Mouse (Mus musculus): ENCODE data around the gene Slc7a4. TPM values are rescaled to one million over a fixed set of nuclear protein-coding genes. Genes with fewer than 3 reads are reported as not detected.
"Not testable (repeated sequence)": the region's sequence is repeated elsewhere in the genome, so short reads cannot be mapped to it uniquely, and the experiment has no call there.

The Slc7a4 gene
- 11.8 and 12.6 TPM in 2 replicates for polyA plus RNA-seq (2015; fragmentation: Nextera tagmentation; extraction: Ambion mirVana)

DNA sequence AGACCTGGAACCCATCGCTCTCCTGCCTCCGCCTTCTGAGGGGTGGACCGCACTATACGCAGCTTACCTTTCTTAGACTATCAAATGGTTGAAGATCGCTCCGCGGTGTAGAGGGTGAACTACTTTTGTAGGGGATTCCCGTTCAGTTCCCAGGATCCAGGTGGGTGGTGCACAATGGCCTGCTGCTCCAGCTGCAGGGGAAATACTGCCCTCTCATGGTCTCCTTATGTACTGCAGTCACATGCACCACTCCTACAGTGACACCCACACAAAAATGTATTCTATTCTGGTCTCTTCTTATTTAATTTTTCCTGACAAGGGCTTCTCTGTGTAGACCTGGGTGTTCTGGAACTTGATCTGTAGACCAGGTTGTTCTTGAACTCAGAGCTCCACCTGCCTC, at the start of gene Slc7a4:
Slc7a4 (minus strand) TSS at position 151 of the 400 bp plus-strand sequence.
- WGBS, result 19% methylated on average over 8 of the region's 8 CpGs
- H3K4me3 ChIP-seq (ENCODE audit: low read length), result no peak within 1 kb of the TSS

DNA sequence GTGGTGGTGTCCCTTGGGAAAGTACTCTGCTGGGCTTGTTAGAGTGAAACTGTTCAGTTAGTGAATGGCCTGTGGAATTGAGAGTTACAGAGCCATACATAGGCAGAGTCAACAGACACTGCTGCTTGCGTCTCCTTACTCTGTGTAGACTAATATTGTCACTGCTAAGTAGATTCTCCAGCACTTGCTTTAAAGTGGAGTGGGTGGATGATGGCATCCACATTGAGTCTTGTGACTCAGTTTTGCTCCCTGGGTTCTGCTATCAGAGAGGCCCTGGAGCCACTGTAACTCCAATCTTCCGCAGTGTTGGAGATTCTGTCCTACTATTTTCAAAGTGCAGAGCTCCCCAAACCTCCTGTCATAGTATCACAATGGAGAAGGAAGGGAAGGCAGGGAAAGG, 49.6 kb upstream of the Slc7a4 start:
- H3K4me1 ChIP-seq (ENCODE audit: insufficient read depth, low read length), result no peaks in the 10 kb centered on the region
- H3K4me2 ChIP-seq (replicated peaks; ENCODE audit: low read depth, low read length), result no peak overlapping the region
- no peaks in the 10 kb centered on the region for H3K27me3 ChIP-seq (ENCODE audit: insufficient read depth, low read length)
- H3K36me3 ChIP-seq (ENCODE audit: insufficient read depth, low read length), result peaks cover 65% of the 10 kb centered on the region
- 97% methylated on average over 2 of the region's 2 CpGs for WGBS
- H3K27ac ChIP-seq (ENCODE audit: low read length), result no peak overlapping the region
- H3K9me3 ChIP-seq (ENCODE audit: low read length), result no peaks in the 10 kb centered on the region
- H3K4me3 ChIP-seq (ENCODE audit: low read length), result no peak overlapping the region
- no peak overlapping the region for H3K9ac ChIP-seq (replicated peaks; ENCODE audit: low read length)
- no peak for ATAC-seq (ENCODE audit: low FRiP score, low TSS enrichment)

More for the DNA sequence above, at the start of gene Slc7a4:
- Histone ChIP-seq H3K27me3 (ENCODE audit: insufficient read depth, low read length) (no peaks in the 10 kb centered on the region), H3K36me3 (ENCODE audit: insufficient read depth, low read length) (no peaks in the 10 kb centered on the region), H3K4me1 (ENCODE audit: insufficient read depth, low read length) (no peaks in the 10 kb centered on the region), H3K9ac (replicated peaks; ENCODE audit: low read length) (no peak within 1 kb of the TSS), H3K9me3 (ENCODE audit: low read length) (peaks cover 5% of the 10 kb centered on the region; the same call in 1 of the 2 replicates), H3K27ac (ENCODE audit: low read length) (no peak within 1 kb of the TSS), H3K4me2 (replicated peaks; ENCODE audit: low read depth, low read length) (no peak within 1 kb of the TSS)
- ATAC-seq (ENCODE audit: low FRiP score, low TSS enrichment), result no peak

DNA sequence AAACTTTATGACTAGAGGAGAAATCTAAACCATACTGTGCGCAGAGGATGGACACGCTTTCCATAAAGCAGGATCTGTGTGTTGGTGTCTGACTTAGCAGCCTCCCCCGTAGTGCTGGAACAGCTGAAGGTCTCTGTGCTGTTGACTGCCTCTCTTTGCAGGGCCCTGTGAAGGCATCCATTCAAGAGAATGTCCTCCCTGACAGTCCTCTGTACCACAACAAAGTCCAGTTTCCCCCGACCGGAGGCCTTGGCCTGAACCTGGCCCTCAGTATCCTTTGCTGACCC, 43.2 kb upstream of the Slc7a4 start:
- H3K36me3 ChIP-seq (ENCODE audit: insufficient read depth, low read length), result peaks cover 70% of the 10 kb centered on the region
- no peak for ATAC-seq (ENCODE audit: low FRiP score, low TSS enrichment)
- H3K27ac ChIP-seq (ENCODE audit: low read length), result no peak overlapping the region
- H3K27me3 ChIP-seq (ENCODE audit: insufficient read depth, low read length), result no peaks in the 10 kb centered on the region
- H3K9ac ChIP-seq (replicated peaks; ENCODE audit: low read length), result no peak overlapping the region
- H3K4me3 ChIP-seq (ENCODE audit: low read length), result no peak overlapping the region
- no peak overlapping the region for H3K4me2 ChIP-seq (replicated peaks; ENCODE audit: low read depth, low read length)
- WGBS, result 89% methylated on average over 5 of the region's 5 CpGs
- no peaks in the 10 kb centered on the region for H3K9me3 ChIP-seq (ENCODE audit: low read length)
- no peaks in the 10 kb centered on the region for H3K4me1 ChIP-seq (ENCODE audit: insufficient read depth, low read length)

DNA sequence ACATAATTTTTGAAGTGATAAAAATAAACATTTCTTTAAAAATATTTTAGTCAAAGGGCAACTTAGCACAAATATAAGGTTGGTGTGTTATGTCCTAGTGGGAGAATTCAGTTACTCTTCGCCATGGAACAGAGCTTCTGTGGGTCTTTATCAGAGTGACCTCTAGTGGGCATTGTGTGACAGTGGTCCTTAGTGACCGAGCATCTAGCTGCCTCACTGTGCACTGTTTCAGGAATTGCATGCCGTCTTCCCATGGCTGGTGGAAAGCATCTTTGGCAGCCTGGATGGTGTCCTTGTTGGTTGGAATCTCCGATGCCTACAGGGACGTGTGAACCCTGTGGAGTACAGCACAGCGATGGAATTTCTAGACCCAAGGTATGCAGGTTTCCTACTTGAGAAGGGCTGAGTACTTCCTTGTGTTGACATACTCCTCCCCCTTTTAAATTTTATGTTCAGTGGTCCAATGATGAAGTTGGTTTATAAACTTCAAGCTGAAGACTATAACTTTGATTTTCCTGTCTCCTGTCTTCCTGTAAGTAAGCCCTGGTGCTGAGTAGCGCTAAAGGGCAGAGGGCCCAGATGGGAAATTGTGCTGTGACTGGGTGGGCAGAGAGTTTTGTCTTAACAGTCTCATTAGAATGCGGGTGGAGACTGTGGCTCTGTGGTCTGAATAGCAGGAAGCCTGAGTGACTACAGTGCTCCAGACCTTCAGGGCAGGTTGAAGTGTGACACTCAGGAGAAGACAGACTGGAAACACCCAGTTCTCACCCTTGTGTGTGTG, 42.7 kb upstream of the Slc7a4 start:
- H3K9ac ChIP-seq (replicated peaks; ENCODE audit: low read length), result no peak overlapping the region
- WGBS, result 67% methylated on average over 8 of the region's 8 CpGs
- H3K4me3 ChIP-seq (ENCODE audit: low read length), result no peak overlapping the region
- no peak overlapping the region for H3K27ac ChIP-seq (ENCODE audit: low read length)
- no peaks in the 10 kb centered on the region for H3K27me3 ChIP-seq (ENCODE audit: insufficient read depth, low read length)
- no peak for ATAC-seq (ENCODE audit: low FRiP score, low TSS enrichment)
- H3K4me2 ChIP-seq (replicated peaks; ENCODE audit: low read depth, low read length), result no peak overlapping the region
- peaks cover 65% of the 10 kb centered on the region for H3K36me3 ChIP-seq (ENCODE audit: insufficient read depth, low read length)
- no peaks in the 10 kb centered on the region for H3K9me3 ChIP-seq (ENCODE audit: low read length)
- H3K4me1 ChIP-seq (ENCODE audit: insufficient read depth, low read length), result peaks cover under 1% of the 10 kb centered on the region; the same call in 1 of the 2 replicates

DNA sequence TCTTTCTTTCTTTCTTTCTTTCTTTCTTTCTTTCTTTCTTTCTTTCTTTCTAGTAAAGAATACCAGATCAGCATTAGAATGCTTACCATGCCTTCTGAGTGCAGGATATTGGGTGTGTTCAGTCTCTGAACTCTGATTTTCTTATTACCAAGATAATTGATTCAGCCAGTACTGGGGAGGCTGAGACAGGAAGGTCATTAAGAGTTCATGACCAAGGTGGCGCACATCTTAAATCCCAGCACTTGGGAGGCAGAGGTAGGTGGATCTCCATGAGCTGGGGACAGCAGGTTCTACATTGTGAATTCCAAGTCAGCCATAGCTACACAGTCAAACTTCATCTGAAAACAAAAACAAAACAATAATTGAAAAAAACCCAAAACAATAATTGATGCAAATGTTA, 38.9 kb upstream of the Slc7a4 start:
- peaks cover 30% of the 10 kb centered on the region for H3K36me3 ChIP-seq (ENCODE audit: insufficient read depth, low read length)
- H3K9ac ChIP-seq (replicated peaks; ENCODE audit: low read length), result no peak overlapping the region
- peaks cover 15% of the 10 kb centered on the region for H3K4me1 ChIP-seq (ENCODE audit: insufficient read depth, low read length)
- H3K27ac ChIP-seq (ENCODE audit: low read length), result no peak overlapping the region
- no peak for ATAC-seq (ENCODE audit: low FRiP score, low TSS enrichment)
- no peaks in the 10 kb centered on the region for H3K9me3 ChIP-seq (ENCODE audit: low read length)
- 88% methylated on average over 1 of the region's 1 CpGs for WGBS
- no peak overlapping the region for H3K4me3 ChIP-seq (ENCODE audit: low read length)
- no peak overlapping the region for H3K4me2 ChIP-seq (replicated peaks; ENCODE audit: low read depth, low read length)
- H3K27me3 ChIP-seq (ENCODE audit: insufficient read depth, low read length), result no peaks in the 10 kb centered on the region

DNA sequence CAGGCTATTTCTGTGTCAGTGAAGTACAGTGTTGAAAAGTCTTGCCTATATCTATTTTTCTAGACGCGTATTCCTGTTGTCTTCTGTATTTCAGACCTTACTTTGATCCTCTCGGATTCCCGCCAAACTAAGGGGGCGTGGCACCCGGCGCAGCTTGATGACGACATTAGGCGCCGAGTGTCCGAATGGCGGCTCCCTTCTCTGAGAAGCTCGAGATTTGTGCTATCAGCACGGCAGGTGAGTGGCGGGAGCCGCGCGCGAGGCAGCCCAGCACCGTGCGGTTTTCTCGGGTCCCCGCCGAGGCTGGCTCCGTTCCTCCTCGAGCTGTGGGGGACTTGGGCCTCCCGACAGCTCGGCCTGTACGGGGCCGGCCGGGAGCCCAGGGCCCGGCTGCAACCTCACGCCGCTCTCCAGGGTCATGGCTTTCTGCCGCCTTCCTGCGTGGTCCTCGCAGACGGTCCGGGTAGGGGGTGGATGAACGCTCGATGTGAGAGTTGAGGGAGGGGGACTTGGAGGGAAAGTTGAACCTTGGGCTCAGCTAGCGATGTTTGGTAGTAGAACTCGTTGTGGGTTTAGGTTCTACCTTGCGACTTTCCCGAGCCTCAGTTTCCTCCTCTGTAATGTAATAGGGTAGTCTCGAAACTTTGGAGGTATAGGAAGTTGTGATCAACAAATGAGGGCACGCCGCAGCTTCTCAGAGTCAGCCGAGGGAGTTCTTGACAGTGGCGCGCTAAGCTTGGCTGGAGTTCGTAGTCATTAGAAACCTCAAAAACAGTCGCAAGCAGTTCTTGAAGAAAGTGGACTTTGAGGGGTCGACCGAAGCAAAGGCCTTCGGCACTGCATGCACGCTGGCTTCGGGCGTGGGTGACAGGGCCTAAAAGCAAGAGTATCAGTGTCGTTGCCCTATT, 36.4 kb upstream of the Slc7a4 start, which contains the start of gene Smpd4:
Smpd4 (plus strand) TSS at position 157 of the 908 bp plus-strand sequence.
- H3K4me2 ChIP-seq (replicated peaks; ENCODE audit: low read depth, low read length), result peak within 1 kb of the TSS; percentile 86
- peaks cover 12% of the 10 kb centered on the region for H3K36me3 ChIP-seq (ENCODE audit: insufficient read depth, low read length)
- no peaks in the 10 kb centered on the region for H3K9me3 ChIP-seq (ENCODE audit: low read length)
- H3K4me1 ChIP-seq (ENCODE audit: insufficient read depth, low read length), result peaks cover 15% of the 10 kb centered on the region
- 1% methylated on average over 57 of the region's 60 CpGs for WGBS
- peak; percentile 77 for ATAC-seq (ENCODE audit: low FRiP score, low TSS enrichment)
- H3K27me3 ChIP-seq (ENCODE audit: insufficient read depth, low read length), result no peaks in the 10 kb centered on the region
- 0 out of 2 replicates have a peak within 1 kb of the TSS, but pooled peaks have one; percentile 52 for H3K27ac ChIP-seq (ENCODE audit: low read length)
- H3K9ac ChIP-seq (replicated peaks; ENCODE audit: low read length), result peak within 1 kb of the TSS; percentile 95
- peak within 1 kb of the TSS; percentile 93 for H3K4me3 ChIP-seq (ENCODE audit: low read length)

DNA sequence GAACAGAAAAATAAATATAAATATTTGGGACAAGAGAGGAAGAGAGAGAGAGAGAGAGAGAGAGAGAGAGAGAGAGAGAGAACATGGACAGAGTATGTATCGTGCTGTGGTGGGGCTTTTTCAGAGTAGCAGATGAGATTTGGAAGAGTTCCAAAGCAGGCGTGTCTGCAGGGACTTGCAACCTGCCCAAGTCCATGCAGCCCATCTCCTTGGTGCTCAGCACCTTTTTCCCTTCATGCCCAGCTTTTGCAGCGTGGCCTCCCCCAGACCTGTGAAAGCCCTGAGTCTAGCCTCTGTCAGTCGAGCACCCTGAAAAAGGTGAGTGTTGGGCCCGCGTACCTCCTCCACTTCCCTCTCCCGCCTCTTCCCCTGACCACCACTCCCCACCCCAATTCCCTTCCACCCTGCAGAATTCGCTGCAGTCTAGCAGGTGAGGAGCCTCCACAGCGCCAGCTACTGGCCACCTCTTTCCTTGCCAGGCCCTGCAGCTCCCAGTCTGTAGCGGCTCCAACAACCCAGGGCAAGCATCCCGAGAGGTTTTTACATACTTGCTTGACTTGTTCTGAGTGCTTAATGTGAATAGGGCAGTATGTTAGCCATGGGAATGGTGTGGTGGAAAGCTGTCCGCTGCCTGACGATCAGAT, 35.0 kb upstream of the Slc7a4 start:
- peak; percentile 64 for ATAC-seq (ENCODE audit: low FRiP score, low TSS enrichment)
- no peak overlapping the region for H3K27ac ChIP-seq (ENCODE audit: low read length)
- H3K4me3 ChIP-seq (ENCODE audit: low read length), result peak overlapping the region; percentile 6; the same call in 1 of the 2 replicates

DNA sequence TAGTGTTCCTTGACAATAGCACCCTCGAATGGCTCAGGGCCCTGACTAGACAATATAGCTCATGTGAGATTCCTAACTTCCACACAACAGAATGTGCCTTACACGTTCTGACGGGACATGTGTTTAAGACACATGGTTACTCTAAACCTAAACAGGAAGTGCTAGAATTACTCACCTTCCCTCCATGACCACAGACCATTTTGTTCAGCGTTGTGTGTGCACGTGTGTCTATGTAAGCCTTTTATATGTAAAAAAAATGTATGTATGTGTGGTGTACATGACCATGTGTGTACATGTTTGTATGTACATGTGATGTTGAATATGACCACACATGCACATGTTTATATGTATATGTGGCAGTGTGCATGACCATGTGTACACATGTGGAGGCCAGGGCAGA, 33.2 kb upstream of the Slc7a4 start:
- no peak for ATAC-seq (ENCODE audit: low FRiP score, low TSS enrichment)
- no peaks in the 10 kb centered on the region for H3K36me3 ChIP-seq (ENCODE audit: insufficient read depth, low read length)
- no peak overlapping the region for H3K4me2 ChIP-seq (replicated peaks; ENCODE audit: low read depth, low read length)
- H3K9me3 ChIP-seq (ENCODE audit: low read length), result no peaks in the 10 kb centered on the region
- WGBS, result 82% methylated on average over 5 of the region's 5 CpGs
- no peak overlapping the region for H3K4me3 ChIP-seq (ENCODE audit: low read length)
- no peak overlapping the region for H3K27ac ChIP-seq (ENCODE audit: low read length)
- peaks cover 15% of the 10 kb centered on the region for H3K4me1 ChIP-seq (ENCODE audit: insufficient read depth, low read length)
- H3K9ac ChIP-seq (replicated peaks; ENCODE audit: low read length), result no peak overlapping the region
- no peaks in the 10 kb centered on the region for H3K27me3 ChIP-seq (ENCODE audit: insufficient read depth, low read length)

More for the DNA sequence above, 35.0 kb upstream of the Slc7a4 start:
- Histone ChIP-seq H3K9ac (replicated peaks; ENCODE audit: low read length) (no peak overlapping the region), H3K9me3 (ENCODE audit: low read length) (no peaks in the 10 kb centered on the region), H3K4me1 (ENCODE audit: insufficient read depth, low read length) (peaks cover 15% of the 10 kb centered on the region), H3K27me3 (ENCODE audit: insufficient read depth, low read length) (no peaks in the 10 kb centered on the region), H3K36me3 (ENCODE audit: insufficient read depth, low read length) (peaks cover 5% of the 10 kb centered on the region; the same call in 1 of the 2 replicates), H3K4me2 (replicated peaks; ENCODE audit: low read depth, low read length) (peak overlapping the region; percentile 31)
- 15% methylated on average over 13 of the region's 13 CpGs for WGBS

DNA sequence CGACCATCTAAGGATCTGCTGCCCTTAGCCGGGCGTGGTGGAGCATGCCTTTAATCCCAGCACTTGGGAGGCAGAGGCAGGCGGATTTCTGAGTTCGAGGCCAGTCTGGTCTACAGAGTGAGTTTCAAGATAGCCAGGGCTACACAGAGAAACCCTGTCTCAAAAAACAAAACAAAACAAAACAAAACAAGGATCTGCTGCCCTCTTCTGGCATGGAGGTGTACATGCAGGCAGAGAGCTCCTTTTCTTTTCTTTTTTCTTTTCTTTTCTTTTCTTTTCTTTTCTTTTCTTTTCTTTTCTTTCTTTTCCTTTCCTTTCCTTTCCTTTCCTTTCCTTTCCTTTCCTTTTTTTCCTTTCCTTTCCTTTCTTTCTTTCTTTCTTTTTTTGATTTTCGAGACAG, 31.7 kb upstream of the Slc7a4 start:
- not testable (repeated sequence) for H3K27ac ChIP-seq (ENCODE audit: low read length); H3K9me3 ChIP-seq (ENCODE audit: low read length); H3K4me3 ChIP-seq (ENCODE audit: low read length); H3K9ac ChIP-seq (replicated peaks; ENCODE audit: low read length); H3K36me3 ChIP-seq (ENCODE audit: insufficient read depth, low read length); H3K27me3 ChIP-seq (ENCODE audit: insufficient read depth, low read length); H3K4me2 ChIP-seq (replicated peaks; ENCODE audit: low read depth, low read length); ATAC-seq (ENCODE audit: low FRiP score, low TSS enrichment); H3K4me1 ChIP-seq (ENCODE audit: insufficient read depth, low read length)
- 89% methylated on average over 6 of the region's 6 CpGs for WGBS
